Mouse (Mus musculus) thymus, postnatal 14 days (tissue): ENCODE results near the gene Uhrf2.

ENCODE experiments used
- DNase-seq: peaks from one replicate; pipeline ENCODE4 v3.0.0; 2021

Gene Uhrf2

DNA sequence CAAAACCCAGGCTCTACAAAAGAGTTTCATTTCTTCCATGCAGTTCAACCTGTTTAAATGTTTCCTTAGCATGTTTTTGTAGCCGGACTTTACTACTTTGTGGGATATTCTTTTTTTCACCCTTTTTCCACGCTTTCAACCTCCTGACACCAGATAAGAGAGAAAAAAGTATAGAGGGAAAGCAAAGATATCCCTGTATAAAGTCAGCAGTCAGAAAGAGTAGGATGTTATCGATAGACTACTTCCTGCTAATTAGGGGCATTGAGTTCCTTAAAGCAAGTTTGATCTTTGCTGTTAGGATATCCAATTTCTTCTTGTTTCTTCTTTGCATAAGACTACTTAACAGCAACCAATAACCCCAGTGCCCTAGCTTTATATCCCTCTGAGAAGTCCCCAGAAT is 21.2 kb downstream of the Uhrf2 start:
- no peak for DNase-seq

DNA sequence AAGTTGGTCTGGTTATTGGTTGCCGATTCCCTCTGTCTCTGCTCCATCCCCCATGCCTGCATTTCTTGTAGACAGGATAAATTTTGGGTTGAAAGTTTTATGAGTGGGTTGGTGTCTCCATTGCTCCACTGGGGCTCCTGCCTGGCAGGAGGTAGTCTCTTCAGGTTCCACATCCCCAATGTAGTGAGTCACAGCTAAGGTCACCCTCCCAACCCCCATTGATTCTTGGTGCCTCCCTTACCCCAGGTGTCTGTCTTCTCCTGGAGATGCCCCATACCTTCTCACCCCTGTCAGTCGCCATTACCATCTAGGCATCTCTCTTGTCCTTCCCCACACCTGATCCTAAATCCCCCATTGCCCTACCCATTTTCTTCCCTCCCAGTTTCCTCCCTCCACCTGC is 23.9 kb downstream of the Uhrf2 start:
- no peak for DNase-seq

DNA sequence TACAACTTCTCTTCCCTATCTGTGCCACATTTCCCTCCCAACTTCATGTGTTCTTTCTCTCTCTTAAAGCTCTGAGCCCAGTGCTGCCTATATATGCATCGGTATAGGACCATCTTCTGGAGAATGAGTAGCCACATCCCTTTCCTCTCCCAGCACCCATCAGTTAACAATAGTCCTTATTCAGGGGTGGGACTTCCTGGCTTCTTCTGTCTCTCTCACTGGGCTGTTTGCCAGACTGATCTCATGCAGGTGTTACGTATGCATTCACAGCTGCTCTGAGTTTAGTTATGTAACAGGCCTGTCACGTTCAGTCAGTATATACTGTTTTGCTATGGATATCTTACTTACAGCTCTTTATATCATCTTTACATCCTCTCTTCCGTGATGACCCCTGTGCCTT is 35.5 kb downstream of the Uhrf2 start:
- no peak for DNase-seq

GRCm38 (mm10) chr19:30090163-30090562 is 59.9 kb downstream of the Uhrf2 start:
- DNase-seq = no peak

- DNase-seq = no peak
These were observed 61.5 kb downstream of the Uhrf2 start for GRCm38 (mm10) chr19:30091644-30092295.

DNA sequence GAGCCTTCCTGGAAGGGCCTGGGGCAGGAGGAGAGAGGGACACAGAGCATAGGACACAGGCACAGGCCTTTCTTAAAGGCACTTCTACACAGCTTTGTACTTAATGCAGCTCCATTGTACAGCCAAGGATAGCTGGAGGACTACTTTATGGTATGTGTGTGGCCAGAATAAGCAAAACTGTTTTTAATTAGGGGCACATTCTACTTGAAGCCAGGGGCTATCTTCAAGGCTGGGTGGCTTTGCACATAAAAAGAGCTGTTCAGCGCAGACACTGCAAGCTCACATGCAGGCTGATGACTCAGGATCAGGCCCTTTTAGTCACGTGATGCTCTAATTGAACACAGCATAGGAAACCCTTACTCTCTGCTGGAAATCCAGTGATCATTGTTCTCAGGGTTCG is 65.9 kb downstream of the Uhrf2 start:
- DNase-seq = no peak

DNA sequence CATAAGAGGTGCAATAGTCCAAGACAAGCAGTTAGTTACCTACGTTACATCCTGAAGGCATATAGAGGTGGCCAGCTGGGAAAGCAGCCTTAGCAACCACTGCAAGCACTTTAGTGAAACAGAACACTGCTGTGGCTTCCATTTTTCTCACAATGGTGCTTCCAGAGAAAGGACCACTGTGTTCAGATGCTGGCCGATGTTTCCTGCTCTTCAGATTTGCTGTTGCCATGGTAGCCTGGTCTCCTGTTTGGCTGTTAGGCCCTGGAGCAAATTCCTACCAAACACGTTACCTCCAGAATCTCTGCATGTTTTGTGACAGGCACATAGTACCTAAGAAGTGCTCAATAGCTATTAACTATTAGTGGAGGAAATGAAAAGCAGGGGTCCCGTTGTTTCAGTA is 66.7 kb downstream of the Uhrf2 start:
- no peak for DNase-seq

DNA sequence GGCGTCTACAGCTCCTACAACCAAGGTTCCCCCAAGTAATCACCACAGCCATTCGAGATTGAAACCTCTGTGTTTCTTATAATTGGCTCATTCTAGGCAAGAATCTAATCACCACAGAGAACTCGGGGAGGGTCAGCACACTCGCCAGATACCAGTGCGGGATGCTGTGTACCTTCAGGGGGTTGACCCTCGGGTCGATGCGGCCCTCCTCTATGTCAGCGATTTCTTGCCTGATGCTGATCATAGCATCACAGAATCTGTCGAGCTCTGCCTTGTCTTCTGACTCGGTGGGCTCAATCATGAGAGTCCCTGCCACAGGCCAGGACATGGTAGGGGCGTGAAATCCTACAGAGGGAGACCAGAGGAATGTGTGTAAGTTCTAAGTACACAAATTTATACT is 70.3 kb downstream of the Uhrf2 start:
- DNase-seq = no peak

DNA sequence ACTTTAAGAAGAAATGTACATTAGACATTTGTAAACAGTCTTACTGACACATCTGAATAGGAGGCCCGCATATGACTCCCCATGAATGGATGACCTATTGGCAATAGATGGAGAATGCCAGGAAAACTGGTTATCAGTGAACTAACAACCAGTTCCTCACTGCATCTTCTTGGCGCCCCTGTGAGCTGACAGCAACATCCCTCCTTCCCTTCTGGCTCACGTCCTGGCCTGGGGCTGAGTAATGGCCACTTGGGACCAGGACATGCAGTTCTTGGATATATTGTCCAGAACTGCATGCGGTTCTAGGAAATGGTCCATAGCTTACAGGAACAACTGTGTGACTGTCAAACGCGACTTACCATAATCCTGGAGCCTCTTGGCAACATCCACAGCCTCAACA is 72.3 kb downstream of the Uhrf2 start:
- DNase-seq = no peak

- DNase-seq = no peak
These were observed 74.9 kb downstream of the Uhrf2 start for GRCm38 (mm10) chr19:30105045-30105842.

- no peak for DNase-seq
These were observed 77.0 kb downstream of the Uhrf2 start for GRCm38 (mm10) chr19:30107221-30107845.

DNA sequence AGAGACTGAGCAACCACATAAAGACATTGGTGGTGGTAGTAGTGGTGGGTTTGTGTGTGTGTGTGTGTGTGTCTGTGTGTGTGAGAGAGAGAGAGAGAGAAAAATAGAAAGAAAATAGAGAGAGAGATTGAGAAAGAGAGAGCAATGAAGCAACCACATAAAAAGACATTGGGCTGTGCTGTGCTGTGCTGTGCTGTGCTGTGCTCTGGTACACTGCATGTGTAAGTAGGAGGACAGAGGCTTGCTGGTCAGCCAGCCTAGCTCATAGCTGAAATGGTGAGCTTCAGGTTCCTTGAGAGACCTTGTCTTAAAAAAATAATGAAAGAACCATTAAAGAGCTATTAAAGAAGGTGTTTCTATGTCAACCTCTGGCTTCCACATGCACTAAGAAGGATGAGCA is 78.3 kb downstream of the Uhrf2 start:
- no peak for DNase-seq

DNA sequence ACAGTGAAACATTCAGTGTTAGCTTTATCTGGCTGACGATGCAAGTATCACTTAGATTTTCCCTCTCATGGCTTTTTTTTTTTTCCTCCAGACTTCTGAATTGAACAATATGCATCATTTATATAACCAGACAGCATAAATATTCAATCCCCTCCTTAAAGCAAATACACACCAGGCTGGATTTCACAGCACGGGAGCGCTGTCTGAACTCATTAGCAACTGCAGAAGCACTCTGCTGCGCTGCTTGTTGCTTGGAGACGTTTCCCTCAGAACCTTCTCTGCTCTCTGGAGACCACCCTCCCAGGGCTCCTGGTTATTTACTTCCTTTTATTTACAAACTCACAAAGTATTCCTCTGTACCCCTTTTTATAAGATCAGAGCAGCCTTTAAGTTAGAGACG is 78.8 kb downstream of the Uhrf2 start:
- no peak for DNase-seq

DNA sequence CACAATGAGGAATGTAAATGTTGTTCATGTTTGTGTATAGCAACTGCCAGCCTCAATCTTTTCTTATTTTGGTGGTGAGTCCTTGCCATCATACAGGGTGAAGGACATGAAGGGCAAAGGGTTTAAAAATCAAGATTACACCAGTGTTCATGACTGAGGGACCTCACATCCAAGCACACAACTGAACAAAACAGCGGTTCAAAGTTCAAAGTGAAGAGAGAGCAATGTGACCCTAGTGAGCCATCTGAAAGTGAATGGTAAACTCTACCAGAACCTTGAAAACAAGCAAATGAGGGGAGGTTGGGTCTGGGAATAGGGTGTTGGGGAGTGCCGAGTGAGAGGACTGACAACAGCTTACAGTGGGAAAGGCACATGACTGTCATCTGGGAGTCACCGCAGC is 81.1 kb downstream of the Uhrf2 start:
- no peak for DNase-seq

- no peak for DNase-seq
These were observed 82.8 kb downstream of the Uhrf2 start for GRCm38 (mm10) chr19:30112961-30113688.

DNA sequence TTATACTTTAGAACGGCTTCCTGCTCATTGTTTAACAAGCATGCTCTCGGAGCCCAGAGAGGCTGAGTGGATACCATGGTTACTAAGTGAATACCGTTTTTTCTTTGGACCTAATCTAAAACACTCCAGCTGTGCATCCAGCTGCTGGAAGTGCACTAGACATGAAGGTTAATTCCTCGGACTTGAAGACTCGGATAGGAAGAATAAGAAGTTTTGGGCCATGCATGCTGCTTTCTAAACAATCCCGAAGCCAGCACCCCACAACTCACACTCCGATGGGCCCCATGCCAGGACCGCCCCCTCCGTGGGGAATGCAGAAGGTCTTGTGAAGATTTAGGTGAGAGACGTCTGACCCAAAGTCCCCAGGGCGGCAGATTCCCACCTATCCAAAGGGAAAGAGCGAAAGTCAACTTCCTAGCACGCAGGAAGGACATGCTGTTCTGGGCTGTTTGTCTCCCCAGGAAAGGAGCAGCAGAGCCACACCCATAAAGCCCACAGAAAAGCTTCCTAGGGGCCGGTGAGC is 84.7 kb downstream of the Uhrf2 start:
- DNase-seq = no peak

- no peak for DNase-seq
These were observed 85.3 kb downstream of the Uhrf2 start for GRCm38 (mm10) chr19:30115606-30116005.

DNA sequence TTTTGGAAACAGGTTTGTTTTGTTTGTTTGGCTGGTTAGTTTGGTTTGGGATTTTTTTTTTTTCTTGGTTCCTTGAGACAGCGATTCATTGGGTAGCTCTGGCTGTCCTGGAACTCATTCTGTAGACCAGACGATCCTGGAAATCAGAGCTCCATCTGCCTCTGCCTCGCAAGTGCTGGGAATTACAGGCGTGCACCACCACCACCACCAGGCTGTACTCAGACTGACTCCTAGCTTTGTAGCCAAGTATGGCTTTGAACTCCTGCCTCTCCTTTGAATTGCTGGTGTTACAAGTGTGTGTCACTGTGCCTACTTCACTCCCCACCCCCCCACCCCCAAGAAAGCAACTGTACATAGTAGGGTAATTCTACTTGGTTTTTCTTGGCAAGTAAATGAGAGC is 86.9 kb downstream of the Uhrf2 start:
- no peak for DNase-seq

DNA sequence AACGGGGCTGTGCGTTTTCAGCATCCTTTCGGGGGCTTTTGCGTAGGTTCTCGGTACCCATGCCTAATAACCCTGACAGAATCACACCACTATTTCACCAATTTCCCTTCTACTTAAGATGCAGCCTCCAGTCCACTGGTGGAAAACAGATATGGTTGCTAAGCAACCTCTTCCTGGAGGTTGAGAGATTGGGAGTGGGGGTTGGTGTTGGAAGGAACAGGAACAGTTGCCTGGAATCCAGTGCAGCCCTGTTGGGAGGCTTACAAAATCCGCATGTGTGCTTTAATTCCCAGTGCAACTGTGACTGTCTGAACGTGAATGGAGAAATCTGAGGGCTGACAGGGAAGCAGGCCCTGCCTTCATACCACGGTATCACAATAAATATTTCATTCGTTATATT is 87.5 kb downstream of the Uhrf2 start:
- no peak for DNase-seq

DNA sequence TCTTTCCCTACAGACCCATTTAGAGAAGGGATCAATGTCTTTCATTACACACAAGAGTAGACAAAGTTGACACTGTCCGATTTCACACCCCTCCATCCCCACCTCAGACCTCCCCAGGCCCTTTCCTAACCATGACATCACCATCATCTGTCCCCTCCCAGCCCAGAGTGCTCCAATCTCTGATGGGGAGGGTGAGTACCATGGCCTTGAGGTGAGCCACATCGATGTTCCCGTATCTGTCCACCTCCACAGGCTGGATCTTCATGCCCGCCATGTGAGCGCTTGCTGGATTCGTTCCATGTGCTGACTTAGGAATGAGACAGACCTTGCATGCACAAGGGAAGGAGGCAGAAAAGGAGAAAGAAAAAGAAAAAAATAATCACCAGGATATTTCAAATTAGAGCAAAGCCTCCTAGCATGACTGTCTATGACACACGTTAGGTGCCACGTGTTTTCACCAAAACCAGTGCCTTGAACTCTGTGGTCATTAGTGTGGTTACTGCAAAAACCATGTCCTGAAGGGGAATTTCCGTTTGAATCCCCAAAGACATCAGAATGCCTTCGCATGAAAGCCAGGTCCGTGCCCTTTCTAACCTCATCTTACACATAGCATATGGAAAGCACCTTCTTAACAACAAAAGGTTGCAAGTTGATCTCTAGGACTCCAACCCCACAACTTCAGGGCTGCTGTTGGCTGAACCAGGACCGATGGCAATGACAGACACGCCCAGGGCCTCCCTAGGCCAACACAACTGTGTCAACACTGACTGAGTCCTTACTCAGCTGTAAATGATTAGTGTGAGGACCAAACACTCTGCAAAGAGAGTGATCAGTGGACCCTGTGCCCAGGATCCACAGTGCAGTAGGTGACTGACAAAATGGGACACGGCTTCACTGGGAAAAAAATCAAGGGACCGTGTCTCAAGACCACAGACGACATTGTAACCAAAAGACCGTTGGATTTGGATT is 88.3 kb downstream of the Uhrf2 start:
- DNase-seq = no peak

GRCm38 (mm10) chr19:30124999-30125669 is 94.8 kb downstream of the Uhrf2 start:
- DNase-seq = no peak

- no peak for DNase-seq
These were observed 95.4 kb downstream of the Uhrf2 start for GRCm38 (mm10) chr19:30125670-30126059.
